Mouse (Mus musculus): ENCODE measurements around the gene Hoxc9.

Hoxc9 gene

DNA sequence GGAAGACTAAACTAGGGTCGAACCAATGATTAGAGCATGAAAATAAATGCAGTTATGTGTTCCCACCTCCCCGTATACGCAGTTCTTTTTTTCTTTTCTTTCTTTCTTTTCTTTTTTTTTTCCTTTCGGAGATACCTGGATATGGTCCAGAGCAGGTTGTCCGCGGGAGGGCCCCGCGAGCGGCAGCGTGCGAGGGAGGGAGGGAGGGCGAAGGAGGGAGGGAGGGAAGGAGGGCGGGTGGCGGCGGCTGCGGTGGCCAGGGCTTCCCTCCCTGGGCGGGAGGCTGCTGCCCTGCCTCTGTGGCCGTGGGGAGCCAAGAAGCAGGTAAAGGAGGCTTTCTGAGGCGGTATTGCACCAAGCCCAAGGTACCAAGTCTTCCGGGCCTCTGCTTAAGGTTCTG, at the start of gene Hoxc9:
Gene Hoxc9 (plus strand): TSS at position 269 of the 400 bp plus-strand sequence.
- in situ Hi-C loops (cut with MboI; ENCODE audit: unreplicated experiment in 2 of 2), result no loop called here

DNA sequence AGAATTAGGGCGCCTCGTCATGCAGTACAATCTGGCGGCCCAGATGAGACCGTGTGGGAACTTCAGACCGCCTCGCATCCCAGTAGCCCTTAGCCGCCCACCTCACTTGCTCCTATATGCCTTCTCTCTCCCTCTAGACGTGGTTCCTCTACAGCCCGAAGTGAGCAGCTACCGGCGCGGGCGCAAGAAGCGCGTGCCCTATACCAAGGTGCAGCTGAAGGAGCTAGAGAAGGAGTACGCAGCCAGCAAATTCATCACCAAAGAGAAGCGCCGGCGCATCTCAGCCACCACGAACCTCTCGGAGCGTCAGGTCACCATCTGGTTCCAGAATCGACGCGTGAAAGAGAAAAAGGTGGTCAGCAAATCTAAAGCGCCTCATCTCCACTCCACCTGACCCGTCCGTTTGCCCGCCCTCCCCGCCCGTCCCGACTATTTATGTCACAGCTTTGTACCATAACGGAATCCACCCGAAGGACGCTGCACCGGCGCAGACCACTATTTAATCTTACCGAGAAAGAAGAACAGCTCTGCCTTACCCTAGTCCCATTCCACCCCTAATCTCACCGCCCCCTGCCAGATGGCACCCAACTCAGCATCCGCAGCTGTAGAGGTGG, 49.1 kb upstream of the Hoxc9 start:
- in situ Hi-C loops (cut with MboI; ENCODE audit: unreplicated experiment in 2 of 2), result no loop called here

DNA sequence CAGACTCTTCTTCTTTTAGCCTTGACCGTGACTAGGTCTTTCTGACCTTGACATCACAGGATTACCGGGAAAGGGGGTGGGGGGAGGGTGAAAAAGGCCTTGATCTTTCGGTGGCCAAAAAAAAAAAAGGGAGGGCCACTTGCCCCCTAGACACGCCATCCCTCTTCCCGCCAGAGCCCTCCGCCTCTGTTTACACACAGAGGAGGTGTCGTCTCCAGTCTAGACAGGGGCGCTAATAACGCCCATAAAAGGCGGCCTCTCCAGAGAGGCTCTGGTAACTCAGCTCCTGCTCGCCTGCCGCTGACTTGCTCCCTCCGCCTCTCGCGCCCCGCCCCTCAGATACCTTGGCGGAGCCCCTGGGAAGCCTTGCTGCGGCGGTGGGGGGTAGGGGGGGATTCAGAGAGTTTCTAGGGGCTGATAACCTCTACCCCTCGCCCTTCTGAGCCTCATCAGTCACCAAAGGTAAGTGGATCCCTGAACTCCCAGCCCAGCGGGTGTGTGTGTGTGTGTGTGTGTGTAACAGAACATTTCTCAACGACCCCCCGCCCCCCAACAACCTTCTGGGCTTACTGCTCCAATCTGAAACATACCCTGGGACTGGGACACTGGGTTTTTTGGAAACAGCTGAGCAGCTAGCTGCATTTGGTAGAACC, 44.4 kb upstream of the Hoxc9 start:
- in situ Hi-C loops (cut with MboI; ENCODE audit: unreplicated experiment in 2 of 2), result no loop called here

DNA sequence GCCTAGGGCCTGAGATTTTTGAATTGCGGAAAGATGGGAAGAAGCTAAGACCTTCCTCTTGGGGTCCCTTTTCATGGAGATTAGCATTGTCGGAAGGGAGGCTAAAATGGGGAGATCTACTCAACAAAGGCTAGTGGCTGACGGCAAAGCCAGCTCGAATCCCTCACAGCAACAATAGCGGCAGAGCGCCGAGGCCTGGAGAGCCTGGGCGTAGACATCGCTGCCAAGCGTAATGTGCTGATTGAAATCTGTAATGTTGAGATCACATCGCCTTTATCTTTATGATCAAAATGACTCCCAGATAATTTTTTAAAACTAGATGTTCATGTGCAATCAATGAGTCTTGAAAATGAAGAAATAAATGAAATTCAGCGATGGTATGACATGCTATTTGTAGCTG, 41.8 kb upstream of the Hoxc9 start:
- in situ Hi-C loops (cut with MboI; ENCODE audit: unreplicated experiment in 2 of 2), result no loop called here

DNA sequence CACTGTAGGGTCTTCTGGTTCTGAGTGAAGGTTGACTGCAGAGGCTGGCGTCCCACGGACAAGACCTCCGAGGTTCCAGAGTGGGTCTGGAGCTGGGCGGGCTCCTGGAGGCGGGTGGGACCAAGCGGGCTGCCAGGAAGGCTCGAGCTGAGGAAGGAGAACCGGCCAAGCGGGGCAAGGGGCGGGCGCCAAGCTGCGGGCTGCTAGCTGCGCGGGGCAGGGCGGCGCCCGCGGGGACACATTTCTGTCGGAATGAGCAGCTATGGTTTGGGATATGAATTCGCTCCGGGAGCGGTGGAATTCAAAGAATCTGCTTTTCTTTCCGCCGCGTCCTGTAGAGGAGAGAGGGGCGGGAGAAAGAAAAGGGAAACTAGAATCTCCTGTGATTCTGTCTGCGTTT, 41.3 kb upstream of the Hoxc9 start:
- in situ Hi-C loops (cut with MboI; ENCODE audit: unreplicated experiment in 2 of 2), result no loop called here

DNA sequence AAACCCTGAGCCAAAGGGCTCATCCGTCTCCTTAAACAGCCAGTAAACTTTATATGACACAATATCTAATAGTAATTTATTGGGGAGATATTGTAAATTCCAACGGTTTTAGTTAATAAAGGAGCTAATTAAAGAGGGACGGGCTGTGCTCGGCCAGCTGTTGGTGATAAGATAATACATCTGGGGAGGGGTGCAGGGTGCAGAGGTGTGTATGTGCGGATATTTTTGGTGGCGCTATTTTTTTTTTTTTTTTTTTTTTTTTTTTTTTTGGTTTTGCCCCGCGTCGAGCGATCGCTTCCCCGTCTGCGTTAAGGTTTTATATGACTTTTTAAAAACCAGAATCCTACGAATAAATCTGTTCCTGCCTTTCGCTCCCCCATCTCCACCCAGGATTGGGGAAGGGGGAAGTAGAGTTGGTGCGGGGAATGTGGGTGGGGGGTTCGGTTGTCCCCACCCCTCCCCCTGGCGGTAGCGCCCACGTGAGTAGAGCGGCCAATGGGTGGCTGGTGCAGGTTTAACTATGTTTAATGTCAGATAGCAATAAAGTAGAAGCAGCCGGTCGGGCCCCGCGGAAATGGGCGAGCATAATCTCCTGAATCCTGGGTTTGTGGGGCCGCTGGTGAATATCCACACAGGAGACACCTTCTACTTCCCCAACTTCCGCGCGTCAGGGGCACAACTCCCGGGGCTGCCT, 39.8 kb upstream of the Hoxc9 start, which contains the start of gene Hoxc12:
Gene Hoxc12 (plus strand): TSS at position 479 of the 694 bp plus-strand sequence.
- in situ Hi-C loops (cut with MboI; ENCODE audit: unreplicated experiment in 2 of 2), result no loop called here

DNA sequence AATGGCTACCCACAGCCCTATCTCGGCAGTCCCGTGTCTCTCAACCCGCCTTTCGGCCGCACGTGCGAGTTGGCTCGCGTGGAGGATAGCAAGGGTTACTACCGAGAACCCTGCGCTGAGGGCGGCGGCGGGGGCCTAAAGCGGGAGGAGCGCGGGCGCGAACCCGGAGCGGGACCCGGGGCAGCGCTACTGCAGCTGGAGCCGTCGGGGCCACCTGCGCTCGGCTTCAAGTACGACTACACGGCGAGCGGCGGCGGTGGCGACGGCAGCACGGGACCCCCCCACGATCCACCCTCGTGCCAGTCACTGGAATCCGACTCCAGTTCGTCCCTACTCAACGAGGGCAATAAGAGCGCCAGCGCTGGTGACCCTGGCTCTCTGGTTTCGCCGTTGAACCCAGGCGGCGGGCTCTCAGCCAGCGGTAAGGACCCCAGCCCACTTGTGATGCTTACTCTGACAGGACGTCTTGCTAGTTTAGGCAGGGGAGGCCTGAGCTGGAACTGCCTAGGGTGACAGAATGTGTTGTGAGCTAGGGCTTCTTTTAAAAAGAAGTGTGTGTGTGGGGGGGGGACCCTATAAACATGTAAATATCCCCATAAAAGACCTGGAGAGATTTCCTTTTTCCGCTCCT, 39.1 kb upstream of the Hoxc9 start:
- in situ Hi-C loops (cut with MboI; ENCODE audit: unreplicated experiment in 2 of 2), result no loop called here

DNA sequence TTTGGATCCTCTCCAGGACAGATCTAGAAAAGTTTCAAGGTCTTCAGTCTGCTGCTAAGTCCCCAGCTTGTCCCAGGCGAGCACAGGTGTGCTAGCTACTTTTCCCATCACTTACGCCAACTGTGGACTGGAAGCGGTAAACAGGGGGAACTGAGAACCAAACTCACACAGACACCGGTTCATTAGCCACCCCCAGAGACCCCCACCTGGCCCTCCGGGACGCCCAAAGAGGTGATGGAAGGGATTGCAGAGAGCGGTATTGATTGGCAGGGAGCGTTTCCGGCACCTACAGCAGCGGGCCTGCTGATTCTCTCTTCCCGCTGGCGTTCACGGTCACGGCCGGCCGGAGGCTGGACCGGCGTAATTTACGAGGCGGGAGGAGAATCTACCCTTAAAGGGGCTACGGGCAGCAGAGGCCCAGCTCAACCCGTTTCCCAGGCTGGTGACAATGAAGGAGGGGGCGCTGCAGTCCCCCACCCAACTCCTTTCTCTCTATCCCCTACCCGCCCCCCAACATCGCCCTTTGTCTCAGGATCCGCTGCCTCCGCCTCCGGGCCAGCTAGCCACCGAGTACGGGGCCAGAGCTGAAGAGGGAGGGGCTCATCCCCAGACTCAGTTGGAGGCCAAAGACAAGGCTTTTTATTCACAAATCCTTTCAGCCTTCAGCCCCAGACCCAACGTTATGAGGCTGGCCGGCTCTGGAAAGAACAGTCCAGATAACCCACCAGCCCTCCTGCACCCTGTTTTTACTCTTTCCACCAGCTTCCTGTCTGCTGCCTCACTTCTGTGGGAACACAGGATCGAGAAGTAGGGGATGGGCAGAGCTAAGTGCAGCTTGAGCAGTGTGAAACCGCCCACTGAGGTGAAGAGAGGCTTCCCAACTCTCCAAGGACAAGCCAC, 36.7 kb upstream of the Hoxc9 start:
- in situ Hi-C loops (cut with MboI; ENCODE audit: unreplicated experiment in 2 of 2), result no loop called here

DNA sequence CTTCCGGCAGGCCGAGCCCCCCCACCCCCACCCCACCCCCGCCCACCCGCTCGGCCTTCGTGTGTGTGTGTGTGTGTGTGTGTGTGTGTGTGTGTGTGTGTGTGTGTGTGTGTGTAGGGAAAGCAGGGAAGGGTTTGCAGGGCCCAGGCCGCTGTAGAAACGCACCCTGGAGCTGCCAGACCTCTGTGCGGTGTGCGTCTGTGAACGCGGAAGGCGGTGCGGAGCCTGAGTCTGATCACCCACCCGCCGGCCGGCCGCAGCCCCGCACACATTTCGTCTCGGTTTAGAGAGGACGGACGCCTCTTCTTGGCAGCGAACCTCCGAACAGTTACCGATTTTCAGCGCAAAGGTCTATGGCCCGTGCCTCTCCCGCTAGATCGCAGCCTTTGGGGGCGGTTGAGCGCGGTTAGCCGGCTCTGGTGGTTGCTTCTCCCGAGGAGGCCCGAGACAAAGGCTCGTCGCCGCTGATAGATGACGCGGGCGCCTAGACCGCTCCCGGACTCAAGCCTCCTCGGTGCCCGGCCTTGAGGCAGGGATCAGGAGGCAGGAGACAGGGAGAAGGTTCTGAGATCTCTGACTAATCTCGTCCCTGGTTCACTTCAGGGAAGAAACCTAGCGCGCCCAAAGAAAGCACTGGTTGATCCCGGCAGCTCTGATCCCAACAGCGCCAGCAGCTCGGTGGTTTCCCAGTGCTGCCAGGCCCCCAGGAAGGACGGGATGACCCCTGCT, 33.3 kb upstream of the Hoxc9 start:
- in situ Hi-C loops (cut with MboI; ENCODE audit: unreplicated experiment in 2 of 2), result no loop called here

DNA sequence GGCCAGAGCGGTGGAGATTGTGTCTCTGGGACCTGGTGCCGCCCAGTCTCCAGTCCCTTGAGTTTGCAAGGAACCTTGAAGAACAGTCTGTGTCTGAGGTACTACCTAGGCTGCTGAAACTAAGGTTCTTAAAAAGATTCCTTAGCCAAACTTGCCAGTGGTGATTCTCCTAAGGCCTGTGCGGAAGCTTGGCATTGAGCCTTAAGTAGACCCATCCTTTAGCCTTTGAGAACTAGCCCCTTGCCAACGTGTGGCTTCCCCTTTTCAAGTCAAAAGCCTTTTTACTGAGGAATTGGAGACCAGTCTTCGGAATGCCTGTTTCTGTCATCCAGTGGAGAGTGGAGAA, 32.8 kb upstream of the Hoxc9 start:
- in situ Hi-C loops (cut with MboI; ENCODE audit: unreplicated experiment in 2 of 2), result no loop called here

DNA sequence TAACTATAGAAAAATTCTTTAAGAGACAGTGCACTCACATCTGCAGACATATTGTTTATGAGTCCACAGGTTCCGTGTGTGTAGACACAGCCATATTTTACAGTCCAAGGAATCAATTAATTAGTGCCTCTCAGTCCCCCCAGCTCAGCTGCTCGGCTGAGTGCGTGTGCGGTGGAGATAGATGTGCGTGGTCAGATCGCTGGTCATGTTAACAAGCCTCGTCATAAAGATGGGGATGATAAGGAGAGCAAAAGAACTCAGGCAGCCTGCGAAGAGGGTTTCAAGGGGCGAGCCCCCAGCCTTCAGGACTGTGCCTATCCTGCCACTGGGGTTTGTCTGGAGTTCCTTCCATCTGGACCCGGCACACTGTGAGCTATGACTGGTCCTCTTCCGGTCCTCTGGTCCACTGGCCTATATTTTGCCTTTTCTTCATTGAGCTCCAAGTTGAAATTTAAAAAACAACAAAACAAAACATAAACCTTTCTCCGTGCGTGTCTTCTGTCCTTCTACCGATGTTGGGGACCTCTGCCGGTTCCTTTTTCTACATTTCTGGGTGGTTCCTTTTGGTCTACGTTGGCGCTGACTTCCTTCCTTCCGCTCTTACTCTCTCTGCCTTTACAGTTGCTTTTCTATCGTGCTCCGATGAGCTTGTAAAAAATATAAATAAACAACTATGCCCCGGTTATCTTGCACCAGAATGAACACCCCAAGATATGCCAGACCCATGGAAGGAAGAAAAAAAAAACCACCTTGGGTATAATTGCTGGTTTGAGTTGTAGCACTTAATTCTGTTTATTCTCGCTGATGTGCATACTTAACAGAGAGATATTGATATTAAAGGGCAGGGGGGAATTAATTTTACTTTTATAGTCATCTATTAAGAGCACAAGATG, 30.8 kb upstream of the Hoxc9 start:
- in situ Hi-C loops (cut with MboI; ENCODE audit: unreplicated experiment in 2 of 2), result no loop called here

DNA sequence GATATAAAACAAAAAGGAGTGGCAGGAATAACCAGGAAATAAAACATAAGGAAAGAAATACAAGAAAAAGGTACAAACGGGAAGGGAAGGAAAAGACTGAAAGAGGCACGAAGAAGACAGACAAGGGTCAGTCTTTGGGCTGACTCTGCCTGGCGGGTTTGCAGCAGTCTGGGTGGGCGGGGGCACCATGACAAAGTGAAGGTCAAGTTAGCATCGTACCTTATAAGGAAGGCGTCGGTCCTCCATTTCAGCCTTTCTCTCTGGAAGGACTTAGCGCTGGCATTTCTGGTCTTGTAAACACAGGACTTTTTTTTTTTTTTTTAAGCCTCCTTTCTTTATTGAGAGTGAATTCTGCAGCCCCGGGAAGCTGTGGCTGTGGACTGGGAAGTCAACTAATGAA, 29.0 kb upstream of the Hoxc9 start:
- in situ Hi-C loops (cut with MboI; ENCODE audit: unreplicated experiment in 2 of 2), result no loop called here

DNA sequence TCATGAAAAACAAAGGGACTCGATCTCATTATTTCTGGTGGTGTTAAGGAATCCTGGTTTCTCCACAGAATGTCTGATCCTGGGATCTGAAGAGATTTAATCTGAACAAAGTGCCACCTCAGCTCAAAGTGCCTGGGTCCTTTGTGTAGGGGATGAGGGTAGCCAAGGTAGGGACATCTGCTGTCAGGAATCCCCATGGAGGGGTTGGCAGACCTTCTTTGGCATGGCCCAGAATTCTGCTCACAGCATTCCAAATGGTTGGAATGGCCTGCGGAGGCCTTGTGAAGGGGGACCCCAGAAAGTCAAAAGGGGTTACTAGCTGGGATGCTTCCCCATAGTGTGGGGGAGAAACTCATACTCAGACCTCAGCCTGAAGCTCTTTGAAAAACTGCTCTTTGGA, 27.4 kb upstream of the Hoxc9 start:
- in situ Hi-C loops (cut with MboI; ENCODE audit: unreplicated experiment in 2 of 2), result no loop called here

DNA sequence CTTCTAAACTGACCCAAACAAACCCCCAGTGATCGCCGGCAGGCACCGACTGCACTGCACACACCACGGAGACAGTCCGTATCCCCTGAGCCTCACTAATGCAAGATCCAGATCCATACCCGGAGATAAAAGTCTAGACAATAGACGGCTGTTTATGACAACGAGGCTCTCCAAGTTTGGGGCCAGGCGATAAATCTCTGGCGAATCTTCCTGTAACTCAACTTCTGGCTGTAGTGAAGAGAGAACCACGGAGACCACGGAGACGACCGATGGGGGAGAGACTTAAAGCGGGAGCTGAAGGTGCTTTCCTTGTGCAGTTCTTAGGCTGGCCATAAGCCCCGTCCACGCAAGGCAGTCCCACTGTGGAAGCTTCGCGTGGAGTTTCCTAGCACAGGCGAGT, 26.5 kb upstream of the Hoxc9 start:
- in situ Hi-C loops (cut with MboI; ENCODE audit: unreplicated experiment in 2 of 2), result no loop called here

DNA sequence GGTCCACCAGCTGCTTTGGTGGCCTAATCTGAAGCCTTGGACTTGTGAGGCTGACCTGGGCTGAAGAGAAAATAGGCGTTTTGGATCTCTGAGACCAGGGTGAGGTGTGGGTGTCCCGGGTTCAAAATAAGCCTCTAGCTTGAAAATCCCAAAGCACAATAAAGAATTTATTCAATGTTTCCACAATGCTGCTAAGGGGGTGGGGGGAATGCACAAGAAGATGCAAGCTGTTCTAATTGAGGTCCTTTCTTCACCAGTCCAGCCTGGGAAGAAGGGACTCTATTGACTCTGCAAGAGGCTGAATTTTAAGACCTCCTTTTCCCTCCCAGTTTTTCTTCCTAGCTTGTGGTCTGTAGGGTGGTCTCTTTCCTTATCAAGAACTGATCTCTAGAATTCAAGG, 25.4 kb upstream of the Hoxc9 start:
- in situ Hi-C loops (cut with MboI; ENCODE audit: unreplicated experiment in 2 of 2), result no loop called here

DNA sequence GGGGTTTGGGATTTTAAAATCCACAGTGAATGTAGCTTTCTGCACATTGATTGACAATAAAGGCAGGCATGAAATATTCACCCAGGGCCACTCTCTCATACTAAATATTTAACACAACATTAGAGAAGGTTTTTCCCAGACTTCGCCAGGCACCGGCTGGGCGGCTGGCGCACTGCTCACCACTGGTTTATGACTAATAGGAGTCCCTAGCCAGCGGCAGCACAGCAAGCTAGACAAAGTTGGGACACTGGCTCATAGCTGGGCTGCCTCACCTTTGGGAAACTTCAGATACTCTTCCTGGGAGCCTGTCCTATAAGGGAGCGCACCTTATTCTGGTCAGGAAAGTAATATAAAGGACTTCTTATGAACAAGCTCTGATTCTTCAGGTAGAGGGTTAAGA, 22.7 kb upstream of the Hoxc9 start:
- in situ Hi-C loops (cut with MboI; ENCODE audit: unreplicated experiment in 2 of 2), result no loop called here

DNA sequence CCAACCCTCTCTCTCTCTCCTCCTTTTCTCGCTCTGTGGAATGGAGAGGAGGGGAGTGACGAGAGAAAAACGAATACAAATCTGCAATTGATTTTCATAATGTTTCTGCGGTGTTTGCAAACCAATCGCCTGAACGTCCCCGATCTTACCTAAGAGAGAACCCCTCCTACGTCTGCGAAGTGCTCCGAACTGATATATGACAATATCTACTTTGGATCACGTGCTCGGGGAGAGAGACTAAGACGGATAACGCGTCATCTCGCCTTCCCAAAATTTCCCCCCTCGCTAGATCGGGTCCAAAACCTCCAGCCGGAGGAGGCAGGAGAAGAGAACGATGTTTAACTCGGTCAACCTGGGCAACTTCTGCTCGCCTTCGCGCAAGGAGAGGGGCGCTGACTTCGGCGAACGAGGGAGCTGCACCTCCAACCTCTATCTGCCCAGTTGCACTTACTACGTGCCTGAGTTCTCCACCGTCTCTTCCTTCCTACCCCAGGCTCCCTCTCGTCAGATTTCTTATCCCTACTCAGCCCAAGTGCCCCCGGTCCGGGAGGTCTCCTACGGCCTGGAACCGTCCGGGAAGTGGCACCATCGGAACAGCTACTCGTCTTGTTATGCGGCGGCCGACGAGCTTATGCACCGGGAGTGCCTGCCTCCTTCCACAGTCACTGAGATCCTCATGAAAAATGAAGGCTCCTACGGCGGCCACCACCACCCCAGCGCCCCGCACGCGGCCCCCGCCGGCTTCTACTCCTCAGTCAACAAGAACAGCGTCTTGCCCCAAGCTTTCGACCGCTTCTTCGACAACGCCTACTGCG, 21.8 kb upstream of the Hoxc9 start, which contains the start of gene Hoxc11:
Gene Hoxc11 (plus strand): TSS at position 236 of the 815 bp plus-strand sequence.
- in situ Hi-C loops (cut with MboI; ENCODE audit: unreplicated experiment in 2 of 2), result no loop called here

DNA sequence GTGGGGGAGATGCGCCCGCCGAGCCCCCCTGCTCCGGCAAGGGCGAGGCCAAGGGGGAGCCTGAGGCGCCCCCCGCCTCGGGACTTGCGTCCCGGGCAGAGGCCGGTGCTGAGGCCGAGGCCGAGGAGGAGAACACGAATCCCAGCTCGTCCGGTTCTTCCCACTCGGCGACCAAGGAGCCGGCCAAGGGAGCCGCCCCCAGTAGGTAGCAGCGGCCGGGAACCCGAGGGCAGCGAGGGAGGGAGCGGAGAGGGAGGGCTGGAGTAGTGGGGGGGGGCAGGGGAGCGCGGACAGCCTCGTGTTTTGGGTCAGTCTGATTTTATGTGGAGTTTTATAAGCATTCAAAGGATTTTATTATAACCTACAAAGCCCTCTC, 21.2 kb upstream of the Hoxc9 start:
- in situ Hi-C loops (cut with MboI; ENCODE audit: unreplicated experiment in 2 of 2), result no loop called here
